Mouse (Mus musculus): ENCODE data around the gene Satb2.
"Not testable (repeated sequence)": the region's sequence is repeated elsewhere in the genome, so short reads cannot be mapped to it uniquely, and the experiment has no call there.

The Satb2 gene

DNA sequence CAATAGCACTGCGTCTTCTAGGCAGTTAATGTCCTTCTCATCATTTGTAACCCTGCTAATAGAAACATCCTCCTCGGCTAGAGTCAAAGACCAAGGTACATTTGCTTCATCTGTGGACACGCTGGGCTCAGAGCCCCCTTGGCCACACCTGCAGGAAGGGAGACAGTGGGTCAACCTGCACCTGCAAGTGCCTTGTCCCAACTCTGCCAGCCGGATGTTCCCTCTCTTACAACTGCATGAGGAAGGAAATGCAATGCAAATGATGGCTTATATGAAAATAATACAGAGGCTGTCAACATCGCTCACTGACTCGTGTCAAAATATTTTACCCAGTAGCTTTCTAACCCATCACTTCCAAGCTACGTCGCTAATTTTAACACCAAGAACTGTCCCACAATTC, 145.7 kb downstream of the Satb2 start:
- DNase-seq = no peak

DNA sequence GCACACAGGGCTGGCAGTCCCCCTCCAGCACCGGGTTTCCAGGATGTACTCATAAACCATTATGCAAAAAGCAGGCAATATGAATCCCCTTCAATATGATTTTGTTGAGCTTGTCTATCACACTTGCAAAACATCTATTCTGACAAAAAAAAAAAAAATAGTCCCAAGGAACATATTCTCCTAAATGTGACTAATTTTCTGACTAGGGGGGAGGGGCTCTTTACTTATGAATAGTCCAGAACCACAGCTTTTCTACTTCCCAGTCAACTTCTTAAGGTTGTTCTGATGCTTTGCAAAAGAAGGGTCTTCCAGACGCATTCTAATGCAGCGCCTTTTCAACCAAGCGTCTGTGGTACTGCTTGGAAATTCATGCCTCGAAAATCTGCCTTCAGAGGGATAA, 155.7 kb downstream of the Satb2 start:
- DNase-seq = no peak

GRCm38 (mm10) chr1:56822025-56822424, 156.4 kb downstream of the Satb2 start:
- DNase-seq = no peak

DNA sequence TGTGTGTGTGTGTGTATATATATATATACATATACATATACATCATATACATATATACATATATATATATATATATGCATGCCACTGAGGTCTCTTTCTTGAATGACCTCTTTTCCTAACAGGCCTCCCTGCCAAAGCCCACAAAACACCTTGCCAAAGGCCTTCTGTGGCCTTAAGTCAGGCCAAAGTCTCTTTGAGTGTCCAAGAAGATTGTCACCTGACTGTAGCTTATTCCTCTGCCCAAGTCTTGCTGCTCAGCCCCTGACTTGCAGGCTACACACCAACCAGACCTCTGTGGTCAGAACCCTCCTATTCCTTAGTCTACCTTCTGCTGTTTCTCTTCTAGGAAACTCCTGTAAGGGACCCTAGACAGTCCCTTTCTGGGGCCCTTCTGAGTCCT, 164.9 kb downstream of the Satb2 start:
- DNase-seq = no peak

GRCm38 (mm10) chr1:56812961-56813360, 165.5 kb downstream of the Satb2 start:
- DNase-seq = no peak

DNA sequence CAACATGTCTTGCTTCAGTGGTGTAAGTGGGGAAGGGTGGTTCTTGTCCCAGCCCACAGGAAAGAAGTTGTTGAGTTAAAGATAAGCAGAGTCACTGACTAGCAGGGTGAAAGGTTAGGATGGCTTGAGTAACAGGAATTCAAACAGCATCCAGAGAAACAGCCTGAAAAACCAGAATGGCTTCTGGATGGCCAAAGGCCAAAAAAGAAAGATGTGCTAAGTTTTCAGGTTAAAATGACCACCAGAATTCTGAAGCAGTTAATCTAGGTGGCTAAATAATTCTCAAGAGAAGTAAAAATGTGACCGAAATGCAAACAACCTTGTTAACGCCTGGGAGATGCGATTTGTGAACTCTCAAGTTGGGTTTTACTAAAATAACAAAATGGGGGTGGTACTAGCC, 167.0 kb downstream of the Satb2 start:
- no peak for DNase-seq

DNA sequence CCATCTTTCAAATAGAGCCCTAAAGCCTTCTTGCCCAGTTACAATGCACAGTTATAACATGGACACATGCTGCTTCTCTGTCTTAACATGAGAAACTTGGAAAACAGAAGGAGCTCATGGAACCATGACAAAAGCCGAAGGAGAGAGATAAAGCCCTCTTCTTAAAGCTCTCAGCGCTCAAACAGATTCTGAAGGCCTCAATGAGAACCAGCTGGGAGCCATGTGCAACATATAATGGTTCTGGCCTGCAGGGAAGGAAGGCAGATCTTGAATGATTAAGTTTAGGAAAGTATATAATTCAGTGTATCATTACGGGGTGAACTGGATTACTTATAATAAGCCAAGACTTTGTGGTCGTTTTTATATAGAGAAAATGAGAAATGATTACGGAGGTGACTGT, 172.4 kb downstream of the Satb2 start:
- DNase-seq = no peak

DNA sequence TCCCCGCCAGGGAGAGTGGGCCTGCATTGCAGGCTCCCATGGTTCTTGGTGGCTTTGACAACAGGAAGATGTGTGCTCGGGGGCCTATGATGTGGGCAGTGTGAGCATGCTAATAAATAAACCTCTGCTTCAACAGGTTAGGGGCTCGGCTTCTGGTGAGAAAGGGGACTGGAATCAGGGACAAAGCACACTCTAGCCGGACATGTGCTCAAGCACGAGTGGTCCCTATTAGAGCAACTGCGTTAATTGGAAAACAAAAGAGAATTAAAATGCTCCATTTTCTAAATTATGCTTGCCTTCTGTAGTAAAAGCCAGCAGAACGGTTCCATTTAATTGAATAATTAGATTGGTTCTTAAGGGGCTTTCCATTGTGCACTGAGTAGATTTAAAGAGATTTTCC, 177.8 kb downstream of the Satb2 start:
- DNase-seq = no peak

GRCm38 (mm10) chr1:56795016-56795608, 183.3 kb downstream of the Satb2 start:
- DNase-seq = no peak

GRCm38 (mm10) chr1:56789641-56790040, 188.8 kb downstream of the Satb2 start:
- DNase-seq = no peak

- not testable (repeated sequence) for DNase-seq
Observed at GRCm38 (mm10) chr1:56782139-56782538, 196.3 kb downstream of the Satb2 start.

DNA sequence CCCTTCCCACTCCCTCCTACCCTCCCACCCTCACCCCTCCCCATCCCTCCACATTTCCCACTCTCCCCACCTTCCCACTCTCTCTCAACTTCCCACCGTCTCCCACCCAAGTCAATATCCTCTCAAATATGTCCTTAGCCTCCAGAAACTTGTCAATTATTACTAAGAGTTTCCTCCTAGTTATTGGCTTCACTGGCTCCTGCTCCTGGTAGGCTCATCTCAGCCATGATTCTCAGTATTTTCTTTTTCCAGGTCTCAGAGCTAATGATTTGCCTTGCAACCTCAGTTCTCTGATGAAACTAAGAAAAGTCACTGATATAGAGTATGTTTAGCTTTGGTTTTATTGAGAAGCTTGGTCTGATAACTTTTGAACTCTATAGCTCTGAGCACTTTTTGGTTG, 214.2 kb downstream of the Satb2 start:
- DNase-seq = no peak

GRCm38 (mm10) chr1:56761512-56761911, 216.9 kb downstream of the Satb2 start:
- DNase-seq = no peak

DNA sequence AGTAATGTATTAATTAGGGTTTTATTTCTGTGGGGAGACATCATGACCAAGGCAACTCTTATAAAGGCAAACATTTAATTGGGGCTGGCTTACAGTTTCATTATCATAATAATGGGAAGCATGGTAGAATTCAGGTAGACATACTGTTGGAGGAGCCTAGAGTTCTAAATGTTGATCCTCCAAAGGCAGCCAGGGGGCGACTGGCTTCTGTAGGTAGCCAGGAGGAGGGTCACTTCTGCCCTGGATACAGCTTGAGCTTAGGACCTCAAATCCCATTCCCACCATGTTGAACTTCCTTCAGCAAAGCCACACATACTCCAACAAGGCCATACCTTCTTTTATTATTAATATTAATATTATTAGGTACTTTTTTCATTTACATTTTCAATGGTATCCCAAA, 225.2 kb downstream of the Satb2 start:
- DNase-seq = no peak

GRCm38 (mm10) chr1:56750693-56751092, 227.8 kb downstream of the Satb2 start:
- no peak for DNase-seq

- DNase-seq = no peak
Observed at GRCm38 (mm10) chr1:56749629-56750311, 228.7 kb downstream of the Satb2 start.

- DNase-seq = no peak
Observed at GRCm38 (mm10) chr1:56748876-56749493, 229.5 kb downstream of the Satb2 start.

All from kidney, postnatal 10 days (tissue).